Mouse (Mus musculus) thymus, adult 18-20 months (tissue): ENCODE measurements around the gene Ankrd40.

Experiments
- DNase-seq, 2 experiments: peaks; one replicate each; pipeline ENCODE4 v3.0.0; 2022; ENCODE audit warnings: mixed read lengths in 2 of 2

Ankrd40 gene

DNA sequence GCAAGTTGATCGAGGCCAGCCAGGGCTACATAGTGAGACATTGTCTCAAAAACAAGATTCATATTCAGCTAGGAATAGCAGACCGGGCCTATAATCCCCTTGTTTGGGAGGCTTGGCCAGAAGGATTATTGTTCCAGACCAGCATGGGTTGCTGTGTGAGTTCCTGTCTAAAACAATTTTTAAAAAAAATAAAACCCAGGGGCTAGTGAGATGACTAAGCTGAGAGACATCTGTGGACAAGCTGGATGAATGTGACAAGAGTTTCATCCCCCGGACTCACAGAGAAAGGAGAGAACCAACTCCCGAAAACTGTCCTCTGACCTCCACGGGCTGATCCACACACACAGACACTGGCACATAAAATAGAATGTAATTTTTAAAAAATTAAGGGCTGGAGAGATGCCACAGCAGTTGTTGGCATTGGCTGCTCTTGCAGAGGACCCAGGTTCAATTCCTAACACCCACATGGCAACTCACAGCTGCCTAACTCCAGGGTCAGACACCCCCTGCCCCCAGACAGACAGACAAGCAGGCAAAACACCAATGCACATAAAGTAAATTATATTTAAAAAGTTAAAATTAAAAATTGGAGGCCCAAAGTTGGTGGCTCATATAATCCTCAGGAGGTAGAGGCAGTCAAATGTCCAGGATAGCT lies 4.4 kb upstream of the Ankrd40 start:
- no peak for DNase-seq

DNA sequence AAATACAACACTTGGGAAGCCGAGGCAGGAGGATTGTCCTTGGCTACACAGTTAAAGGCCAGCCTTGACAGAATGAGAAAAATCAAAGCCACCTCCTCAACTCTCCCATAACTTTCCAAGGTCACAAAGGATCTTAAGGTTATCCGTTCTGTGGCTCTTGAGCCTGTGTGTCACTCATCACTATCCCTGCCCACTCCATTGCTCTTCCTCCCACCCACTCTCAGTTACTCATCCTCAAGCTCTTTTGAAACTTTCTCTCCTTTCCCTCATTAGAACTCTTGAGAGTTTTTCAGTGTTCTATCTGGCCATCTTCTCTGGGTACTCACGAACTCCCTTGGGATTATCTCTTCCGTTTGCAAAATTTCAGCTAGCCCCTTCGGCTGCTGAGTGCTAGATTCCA lies 3.2 kb upstream of the Ankrd40 start:
- DNase-seq: no peak

DNA sequence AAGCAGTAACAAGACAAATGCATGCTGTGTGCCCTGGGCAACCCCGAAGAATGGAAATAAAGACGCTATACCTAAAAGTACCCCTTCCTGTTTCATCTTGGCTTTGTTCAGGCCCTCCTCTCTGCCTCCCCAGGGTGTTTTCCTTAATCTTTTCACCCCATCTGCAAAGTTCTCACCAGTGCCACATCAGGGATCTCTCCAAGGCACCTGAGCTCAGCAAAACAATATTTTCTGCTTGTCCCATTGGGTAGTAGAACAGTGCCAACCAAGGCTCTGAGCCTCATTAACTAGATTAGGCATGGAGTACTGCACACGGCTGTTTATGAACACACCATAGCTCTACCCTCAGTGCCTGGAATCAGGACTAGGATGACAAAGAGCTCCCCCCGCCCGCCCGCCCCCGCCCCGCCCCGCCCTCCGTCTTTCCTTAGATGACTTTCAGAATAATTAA lies 815 bp upstream of the Ankrd40 start:
- DNase-seq: no peak

DNA sequence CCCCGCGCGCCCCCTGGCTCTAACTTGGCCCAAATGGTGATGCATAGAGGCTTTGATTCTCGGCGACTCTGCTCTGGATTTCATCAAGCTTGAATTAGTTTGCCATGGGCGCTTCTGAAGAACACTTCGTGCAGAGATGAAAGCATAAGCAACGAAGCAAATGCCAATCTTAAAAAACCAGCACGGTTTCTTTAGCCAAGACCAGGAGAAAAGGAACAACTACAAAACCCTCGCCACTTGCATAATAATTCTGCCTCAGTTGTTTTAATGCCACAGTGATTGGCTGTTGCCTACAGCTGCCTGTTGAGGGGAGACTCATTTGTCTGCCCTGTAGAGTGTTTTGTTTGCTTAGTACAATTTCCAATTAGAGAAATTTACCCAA lies 834 bp downstream of the Ankrd40 start:
- DNase-seq: no peak

DNA sequence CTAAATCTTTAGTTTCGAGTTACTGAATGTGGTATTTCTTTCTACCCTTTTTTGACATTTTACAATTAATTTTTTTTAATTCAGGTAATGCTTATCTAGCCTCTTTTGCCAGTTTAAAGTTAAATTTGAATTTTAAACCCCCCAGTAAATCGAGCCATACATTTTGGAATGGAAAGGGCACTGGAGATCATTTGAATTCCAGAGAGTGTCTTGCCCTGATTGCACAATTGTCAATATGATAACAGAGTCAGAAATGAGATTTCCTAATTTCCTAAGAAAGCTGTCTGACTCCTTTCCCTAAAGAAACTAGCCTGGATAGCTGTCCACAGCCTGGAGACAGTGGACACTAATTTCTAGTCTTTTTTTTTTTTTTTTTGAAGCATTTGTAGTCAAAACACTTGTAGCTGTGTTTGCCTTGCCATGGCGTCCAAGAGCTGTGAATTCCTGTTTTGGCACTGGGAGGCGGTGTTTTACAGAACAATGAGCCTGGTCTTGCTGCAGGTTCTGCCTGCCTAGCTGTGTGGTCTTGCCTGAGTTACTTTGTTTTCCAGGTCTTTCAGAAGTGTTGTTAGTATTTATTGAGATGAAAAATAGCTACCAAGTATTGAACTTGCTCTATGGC lies 1.6 kb downstream of the Ankrd40 start:
- DNase-seq: no peak

DNA sequence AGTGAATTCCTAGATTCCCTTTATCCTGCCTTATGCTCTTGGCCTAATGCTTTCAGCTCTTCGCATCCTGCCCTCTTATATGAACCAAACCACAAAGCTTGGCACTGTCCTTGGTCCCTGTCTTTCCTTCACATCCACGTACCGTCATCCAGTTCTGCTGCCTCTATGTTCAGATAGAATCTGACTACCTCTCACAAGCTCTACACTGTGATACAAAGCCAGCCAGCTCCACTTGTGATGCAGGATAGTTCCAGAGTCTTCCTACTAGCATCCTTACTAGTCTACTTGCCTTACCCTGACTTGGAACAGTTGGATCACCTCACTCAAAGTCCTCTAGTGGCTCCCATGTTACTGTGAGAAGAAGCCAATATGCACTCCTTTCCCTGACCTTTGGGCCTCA lies 2.4 kb downstream of the Ankrd40 start:
- no peak for DNase-seq

DNA sequence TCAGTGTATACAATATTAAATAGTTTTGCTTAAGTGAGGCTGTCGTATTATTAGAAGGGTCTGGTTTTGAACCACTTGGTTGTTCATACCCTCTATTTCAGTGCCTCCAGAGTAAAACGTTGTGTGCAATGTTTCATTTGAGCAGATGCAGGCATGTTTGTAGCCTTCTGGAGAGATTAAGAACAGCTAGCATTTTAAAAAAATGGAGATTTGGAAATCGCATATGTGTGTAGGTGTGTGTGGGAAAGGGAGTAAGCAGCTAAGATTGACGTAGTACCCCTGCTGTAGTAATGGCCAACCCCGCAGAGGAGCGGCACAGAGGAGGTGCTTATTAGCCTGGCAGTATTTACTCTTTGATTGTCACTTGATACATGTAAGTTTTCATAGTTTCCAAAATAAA lies 4.9 kb downstream of the Ankrd40 start:
- no peak for DNase-seq

DNA sequence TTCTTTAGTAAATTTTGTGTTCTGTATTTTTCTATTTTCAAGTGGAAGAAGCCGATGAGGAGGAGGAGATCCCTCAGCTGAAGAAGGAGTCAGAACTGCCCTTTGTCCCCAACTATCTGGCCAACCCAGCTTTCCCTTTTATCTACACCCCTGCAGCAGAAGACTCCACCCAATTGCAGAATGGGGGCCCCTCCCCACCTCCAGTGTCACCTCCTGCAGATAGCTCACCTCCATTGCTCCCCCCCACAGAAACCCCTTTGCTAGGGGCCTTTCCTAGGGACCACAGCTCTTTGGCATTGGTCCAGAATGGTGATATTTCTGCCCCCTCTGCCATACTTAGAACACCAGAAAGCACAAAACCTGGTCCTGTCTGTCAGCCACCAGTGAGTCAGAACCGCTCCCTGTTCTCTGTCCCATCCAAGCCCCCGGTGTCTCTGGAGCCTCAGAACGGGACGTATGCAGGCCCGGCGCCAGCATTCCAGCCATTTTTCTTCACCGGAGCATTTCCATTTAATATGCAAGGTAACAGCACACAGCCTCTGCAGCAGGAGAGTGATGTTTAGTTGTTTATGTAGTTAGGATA lies 6.7 kb downstream of the Ankrd40 start:
- DNase-seq: no peak

DNA sequence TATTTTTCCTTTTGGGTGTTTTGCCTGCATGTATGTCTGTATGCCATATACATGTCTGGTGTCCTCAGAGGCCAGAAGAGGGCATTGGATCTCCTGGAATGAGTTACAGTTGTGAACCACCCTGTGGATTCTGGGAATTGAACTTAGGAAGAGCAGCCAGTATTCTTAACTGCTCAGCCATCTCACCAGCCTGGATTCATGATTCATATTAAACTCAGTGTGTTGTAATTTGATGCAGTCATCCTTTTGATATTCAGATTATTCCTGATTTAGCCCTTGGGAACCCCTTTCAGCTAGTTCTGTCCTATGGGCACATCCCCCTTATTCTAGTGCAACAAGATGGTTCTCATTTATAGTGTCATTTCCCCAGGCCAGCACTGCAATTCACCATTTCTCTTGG lies 8.8 kb downstream of the Ankrd40 start:
- no peak for DNase-seq

DNA sequence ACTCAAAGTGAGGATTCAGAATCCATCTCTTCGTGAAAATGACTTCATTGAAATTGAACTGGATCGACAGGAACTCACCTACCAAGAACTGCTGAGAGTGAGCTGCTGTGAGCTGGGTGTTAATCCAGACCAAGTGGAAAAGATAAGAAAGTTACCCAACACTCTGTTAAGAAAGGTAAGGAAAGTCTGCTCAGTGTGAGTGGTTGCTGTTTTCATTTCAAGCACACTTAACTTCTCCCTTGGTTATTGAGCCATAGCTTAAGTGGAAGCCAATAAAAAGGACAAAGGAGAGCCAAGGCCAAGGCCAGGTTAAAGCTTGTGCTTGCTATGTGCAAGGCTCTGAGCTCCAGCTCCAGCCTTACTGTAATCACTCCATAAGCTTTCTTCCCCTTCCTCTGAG lies 10.5 kb downstream of the Ankrd40 start:
- no peak for DNase-seq

DNA sequence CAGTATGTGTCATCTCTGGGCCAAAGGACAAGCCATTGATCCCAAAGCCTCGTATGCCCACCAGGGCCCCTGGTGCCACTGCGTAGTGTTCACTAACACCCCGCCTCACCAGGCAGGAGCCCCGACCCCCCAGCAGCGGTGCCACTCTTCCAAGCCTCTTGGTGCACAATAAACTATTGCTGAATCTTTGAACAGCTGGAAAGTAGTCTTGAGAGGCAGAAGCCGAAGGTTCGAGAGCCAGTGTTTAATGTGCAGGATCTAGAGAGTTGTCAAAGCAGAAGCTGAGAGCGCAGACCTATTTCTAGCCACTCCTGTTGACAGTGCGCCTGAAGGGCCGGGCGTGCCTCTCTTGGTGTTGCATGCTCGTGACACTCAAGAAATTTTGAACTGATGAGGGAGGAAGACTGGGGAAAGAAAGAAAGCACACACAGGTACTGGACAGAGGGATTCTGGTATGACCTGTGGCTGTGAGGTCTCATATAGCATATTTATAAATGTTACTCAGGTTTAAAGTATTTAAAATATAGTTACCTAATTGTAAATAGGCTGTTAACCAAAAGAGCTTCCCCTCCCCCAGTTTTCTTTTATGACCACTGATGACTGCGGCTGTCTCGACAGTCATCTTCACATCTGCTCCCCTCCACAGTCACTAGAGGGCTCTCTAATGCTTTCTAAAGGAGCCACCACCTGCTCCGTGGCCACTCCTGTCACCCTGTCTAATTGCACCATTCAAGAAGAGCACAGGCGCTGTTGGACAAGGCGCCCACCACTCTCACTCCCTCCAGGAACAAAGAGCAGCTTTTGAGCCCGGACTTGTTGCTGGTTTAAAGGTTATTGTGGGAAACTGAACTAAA lies 12.2 kb downstream of the Ankrd40 start:
- no peak for DNase-seq

DNA sequence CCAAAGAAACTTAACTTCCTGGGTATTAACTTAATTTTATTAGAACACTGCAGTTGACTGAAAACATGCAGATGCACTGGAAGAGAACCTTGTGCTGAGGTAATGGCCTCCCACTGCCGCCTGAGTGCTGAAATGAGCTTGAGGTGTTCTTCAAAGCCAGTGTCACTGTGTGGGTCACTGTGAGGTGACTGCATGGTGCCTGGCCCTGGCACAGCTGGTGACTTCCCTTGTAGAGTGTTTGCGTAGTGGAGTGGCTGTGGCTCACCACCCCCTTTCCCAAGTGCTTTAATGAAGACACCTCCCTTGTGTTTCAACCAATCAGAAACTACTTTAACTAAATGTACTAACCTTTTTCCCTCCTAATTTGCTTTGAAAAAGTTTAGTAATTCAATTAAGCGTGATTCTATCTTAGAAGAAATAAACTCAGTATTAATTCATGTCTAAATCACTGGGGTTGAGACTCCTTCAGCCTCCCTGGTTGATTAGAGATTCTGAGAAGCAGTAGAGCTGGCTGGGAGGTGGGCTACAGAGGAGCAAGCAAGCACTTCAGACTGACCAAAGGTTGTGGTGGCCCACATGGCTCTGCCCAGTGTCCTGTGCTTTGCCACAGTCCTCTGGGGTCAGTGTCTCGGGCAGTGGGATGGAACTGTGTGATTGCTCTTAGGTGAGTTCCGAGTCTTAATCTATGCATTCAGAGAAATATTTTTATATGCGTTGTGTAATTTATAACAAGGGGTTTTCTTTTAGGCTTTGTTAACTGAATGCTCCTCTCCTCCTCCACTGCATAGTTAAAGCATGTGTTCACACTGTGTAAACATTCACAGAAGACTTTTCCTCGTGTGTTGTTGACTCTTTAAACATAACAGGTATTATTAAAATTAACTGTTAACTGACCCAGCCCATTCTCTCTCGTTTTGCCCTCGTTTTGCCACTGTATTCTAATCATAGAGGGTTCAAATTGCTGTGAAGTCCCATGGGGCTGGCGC lies 13.4 kb downstream of the Ankrd40 start:
- no peak for DNase-seq

DNA sequence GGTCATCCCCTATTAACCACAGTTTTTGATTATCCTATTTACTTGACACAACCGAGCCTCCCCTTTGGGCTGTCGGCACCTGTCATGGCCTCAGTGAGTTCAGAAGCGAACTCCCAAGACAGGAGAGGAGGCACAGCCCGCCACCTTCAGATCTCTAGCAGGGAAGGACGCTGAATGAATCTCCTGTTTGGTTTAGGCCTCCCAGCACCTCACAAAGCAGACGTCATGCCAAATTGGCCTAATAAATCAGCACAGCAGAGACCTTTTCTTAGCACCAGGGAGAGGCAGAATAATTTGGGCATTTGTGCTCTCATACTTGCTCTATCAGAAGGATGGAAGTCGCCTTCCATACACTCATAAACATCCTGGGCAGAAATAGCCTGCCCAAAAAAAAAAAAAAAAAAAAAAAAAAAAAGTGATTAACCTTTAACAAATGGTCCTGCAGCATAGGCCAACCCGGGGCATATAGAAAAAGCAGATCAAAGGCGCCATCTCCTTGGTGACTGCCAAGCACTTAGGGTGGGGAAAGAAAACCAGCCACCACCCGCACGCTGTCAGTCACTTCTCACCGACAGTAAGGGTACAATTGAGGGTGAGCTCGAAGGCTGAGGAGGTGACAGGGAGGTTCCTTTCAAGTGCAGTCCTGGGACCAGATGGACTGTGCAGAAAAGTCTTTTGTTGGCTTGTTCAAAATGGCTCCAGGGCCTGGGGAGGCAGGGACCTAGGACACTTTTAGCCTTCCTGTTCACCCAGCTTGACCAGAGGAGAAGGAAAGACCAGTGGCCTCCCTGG lies 14.5 kb downstream of the Ankrd40 start:
- DNase-seq: no peak

DNA sequence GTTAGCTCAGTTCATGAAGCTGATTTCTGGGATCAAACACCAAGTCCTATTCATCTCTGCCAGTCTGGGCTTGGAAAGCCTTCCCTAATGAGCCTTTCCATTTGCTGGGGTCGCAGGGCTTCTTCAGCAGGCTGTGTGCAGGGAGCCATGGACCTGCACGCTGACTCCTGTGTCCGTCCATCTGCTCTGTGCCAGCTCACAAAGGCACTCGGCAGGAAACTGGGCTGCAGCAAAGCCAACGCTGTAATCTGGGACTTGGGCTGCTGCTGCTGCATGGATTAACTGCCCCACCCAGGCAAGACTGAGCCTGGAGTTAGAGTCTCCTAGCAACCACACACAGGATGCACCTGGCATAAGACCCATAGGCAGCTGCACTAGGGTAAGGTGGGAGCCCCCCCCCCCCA lies 16.2 kb downstream of the Ankrd40 start:
- DNase-seq: no peak

DNA sequence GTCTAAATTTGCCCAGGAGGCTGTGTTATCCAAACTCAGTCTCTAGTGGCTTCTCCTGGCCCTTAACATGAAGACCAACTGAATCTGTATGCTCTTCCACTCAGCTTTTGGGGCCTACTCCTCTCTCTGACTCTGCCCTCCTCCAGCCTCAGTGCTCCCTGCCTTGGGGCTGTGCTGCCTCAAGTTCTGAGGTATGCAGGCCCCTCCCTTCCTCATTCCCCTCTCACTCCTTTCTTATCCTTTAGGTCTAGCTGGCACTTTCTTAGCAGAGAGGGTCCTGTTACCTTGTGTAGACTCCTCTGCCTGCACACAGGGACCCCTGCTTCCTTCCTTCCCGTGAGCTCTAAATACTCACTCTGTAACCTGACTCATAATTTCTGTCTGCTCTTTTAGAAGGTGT lies 16.7 kb downstream of the Ankrd40 start:
- DNase-seq: no peak

DNA sequence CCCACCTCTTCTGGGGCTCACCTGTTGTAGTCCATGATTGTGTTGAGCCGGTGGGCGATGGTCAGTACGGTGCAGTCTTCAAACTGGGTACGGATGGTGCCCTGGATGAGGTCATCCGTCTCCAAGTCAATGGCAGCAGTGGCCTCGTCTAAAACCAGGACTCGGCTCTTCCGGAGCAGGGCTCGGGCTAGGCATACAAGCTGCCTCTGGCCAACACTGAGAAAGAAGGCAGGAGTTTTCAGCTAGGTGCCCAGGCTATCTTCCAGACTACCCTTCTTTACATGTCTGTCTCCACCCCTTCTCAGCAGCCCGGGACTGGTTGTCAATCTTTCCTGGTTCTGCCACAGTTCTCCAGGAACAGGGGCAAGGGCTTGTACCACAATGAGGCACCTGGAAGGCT lies 18.1 kb downstream of the Ankrd40 start:
- no peak for DNase-seq

DNA sequence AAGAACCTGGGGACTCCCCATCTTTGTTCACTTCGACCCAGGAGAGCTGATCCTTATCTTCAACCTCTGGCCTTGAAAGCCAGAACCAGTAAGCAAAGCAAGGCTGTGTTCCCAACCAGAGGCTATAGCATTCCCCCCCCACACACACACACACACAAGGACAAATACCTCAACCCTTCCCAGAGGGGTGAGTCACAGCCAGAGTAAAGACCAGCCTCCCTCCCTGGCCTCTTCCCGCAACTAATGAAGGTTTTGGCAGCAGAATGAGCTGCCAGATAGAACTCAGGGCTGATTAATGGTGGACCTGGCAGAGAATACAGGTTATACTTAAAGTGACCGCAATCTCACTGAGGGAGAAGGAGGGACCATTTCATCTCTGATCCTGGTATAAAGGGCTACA lies 18.8 kb downstream of the Ankrd40 start:
- no peak for DNase-seq

DNA sequence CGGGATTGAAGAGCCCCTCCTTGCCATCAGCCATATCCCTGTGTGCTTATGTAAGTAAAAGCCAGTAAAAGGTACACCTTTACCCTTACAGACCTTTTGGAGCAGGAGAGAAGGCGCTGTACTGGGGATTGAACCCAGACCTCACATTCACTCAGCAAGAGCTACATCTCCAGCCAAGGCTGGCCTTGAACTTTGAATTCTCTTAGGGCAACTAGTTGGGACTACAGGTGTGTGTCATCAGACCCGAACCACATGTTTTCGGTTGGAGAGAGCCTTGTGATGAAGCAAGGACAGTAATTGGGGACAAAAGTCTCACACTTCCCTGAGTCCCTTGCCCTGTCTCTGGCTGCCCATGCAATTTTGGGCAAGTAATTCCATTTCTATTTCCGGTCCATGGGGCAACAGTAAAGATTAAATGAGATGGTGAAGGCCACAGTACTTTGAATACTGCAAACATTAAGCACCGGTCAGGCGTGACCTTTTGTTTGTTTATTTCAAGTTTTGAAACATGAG lies 19.3 kb downstream of the Ankrd40 start:
- no peak for DNase-seq

DNA sequence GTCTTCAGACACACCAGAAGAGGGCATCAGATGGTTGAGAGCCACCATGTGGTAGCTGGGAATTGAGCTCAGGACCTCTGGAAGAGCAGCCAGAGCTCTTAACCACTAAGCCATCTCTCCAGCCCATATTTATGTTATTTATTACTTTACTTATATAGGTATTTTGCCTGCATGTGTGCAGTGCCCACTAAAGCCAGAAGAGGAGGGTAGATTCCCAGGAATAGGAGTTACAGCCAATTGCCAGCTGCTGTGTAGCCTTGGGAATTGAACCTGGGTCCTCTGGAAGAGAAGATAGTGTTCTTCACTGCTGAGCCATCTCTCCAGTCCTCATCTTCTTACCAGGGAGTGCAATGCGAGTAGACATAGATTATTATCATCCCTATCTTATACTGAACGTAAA lies 22.0 kb downstream of the Ankrd40 start:
- DNase-seq: no peak

DNA sequence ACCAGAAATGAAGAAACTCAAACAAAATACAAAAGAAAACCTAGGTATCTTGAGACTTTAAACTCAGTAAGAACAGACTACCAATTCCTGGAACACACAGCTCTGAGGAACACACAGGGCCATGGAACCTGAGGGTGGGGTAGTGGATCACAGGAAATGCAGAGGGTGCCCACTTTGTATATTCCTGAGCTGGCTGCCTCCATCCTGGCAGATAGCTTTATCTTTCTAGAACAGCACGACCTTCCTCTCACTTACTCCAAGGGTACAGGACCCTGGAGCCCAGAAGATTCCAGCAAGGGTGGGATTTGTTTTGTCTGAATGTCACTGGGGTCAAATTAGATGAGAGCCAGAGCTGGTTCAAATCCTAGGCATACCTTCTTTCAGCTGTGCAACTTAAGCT lies 22.5 kb downstream of the Ankrd40 start:
- no peak for DNase-seq

DNA sequence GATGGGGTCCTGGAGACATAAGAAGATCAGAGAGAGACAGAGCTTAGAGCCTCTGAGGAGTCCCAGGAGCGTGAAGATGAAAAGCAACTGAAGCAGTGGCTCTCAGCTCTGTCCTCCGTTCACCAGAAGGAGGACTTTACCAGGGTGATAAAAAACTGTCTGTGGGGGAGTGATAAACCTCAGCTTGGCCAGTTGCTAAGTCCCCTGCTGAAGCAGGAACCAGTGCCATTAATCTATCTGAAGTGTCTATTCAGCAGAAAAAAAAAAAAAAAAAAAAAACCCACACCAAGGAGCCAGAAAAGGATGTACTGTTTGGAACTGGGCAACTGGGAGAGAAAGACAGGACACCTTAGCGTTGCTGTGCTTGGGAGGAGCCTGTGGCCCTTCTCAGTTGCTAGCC lies 23.3 kb downstream of the Ankrd40 start:
- DNase-seq: no peak
